ENCODE assay signal across 8 mouse cellular contexts in genomic region chr6:121210149-121210925, GRCm38 (mm10). TPM values are rescaled to one million over a fixed set of nuclear protein-coding genes. Genes with fewer than 3 reads are reported as not detected.
DNase-seq lines count a peak whose midpoint lies in the region; ATAC-seq and TF ChIP-seq lines count a peak whose summit lies in the region.

Tuba8 (plus strand) TSS chr6:121210696.

- peaks cover 16% of the 10 kb centered on the region for H3K4me1 ChIP-seq in hindbrain, embryonic 12.5 days
- H3K4me1 ChIP-seq in lung, embryonic 16.5 days (replicated peaks; ENCODE audit: control insufficient read depth, insufficient read depth, low read length), result peaks cover 19% of the 10 kb centered on the region
- H3K4me1 ChIP-seq in olfactory bulb, adult 2 months (ENCODE audit: control insufficient read depth, insufficient read depth, low read length), result peaks cover 29% of the 10 kb centered on the region

- H3K27me3 ChIP-seq in hindbrain, embryonic 12.5 days, result peaks cover 34% of the 10 kb centered on the region
- H3K27me3 ChIP-seq in lung, embryonic 16.5 days (ENCODE audit: control insufficient read depth, insufficient read depth, low read depth, low read length), result peaks cover 7% of the 10 kb centered on the region

- H3K9me3 ChIP-seq in hindbrain, embryonic 12.5 days (replicated peaks), result 0 out of 2 replicates have a peak, but pooled peaks cover 2% of the 10 kb centered on the region
- H3K9me3 ChIP-seq in lung, embryonic 16.5 days (ENCODE audit: control insufficient read depth, low read length), result no peaks in the 10 kb centered on the region

- H3K9ac ChIP-seq in hindbrain, embryonic 12.5 days, result peak within 1 kb of the TSS; percentile 59
- peak within 1 kb of the TSS; percentile 51 for H3K9ac ChIP-seq in lung, embryonic 16.5 days (ENCODE audit: low read length)

- no peaks in the 10 kb centered on the region for H3K36me3 ChIP-seq in hindbrain, embryonic 12.5 days
- no peaks in the 10 kb centered on the region for H3K36me3 ChIP-seq in lung, embryonic 16.5 days (ENCODE audit: control insufficient read depth, insufficient read depth, low read length)

- DNase-seq in T-cell, adult 2 months (ENCODE audit: low spot score), result peak; percentile 21
- peak; percentile 65 to 69 for DNase-seq in cerebellum, postnatal 25 days
- DNase-seq in frontal cortex, postnatal 36 days (ENCODE audit: low spot score in 2 of 2), result peak; percentile 65 to 71
- peak; percentile 21 to 33 for DNase-seq in layer of hippocampus, postnatal 14 days (ENCODE audit: low spot score in 2 of 2)
- DNase-seq in thymus, postnatal 25 days, result peak; percentile 61

- peak; percentile 77 for TF ChIP-seq POLR2A in olfactory bulb, adult 2 months (IDR thresholded peaks at IDR 0.05; ENCODE audit: insufficient read depth, low read depth, low read length)

- ATAC-seq in hindbrain, embryonic 12.5 days (ENCODE audit: low FRiP score), result peak; percentile 78
- peak; percentile 65 for ATAC-seq in lung, embryonic 16.5 days (ENCODE audit: low read depth)

- H3K27ac ChIP-seq in hindbrain, embryonic 12.5 days, result no peak within 1 kb of the TSS
- peak within 1 kb of the TSS; percentile 53 for H3K27ac ChIP-seq in lung, embryonic 16.5 days (ENCODE audit: low read length)
- peak within 1 kb of the TSS; percentile 93 for H3K27ac ChIP-seq in olfactory bulb, adult 2 months (ENCODE audit: insufficient read depth, low read depth, low read length)

- TF ChIP-seq CTCF in olfactory bulb, adult 2 months (IDR thresholded peaks at IDR 0.05; ENCODE audit: insufficient read depth, low read depth, low read length), result no peak

- peak within 1 kb of the TSS; percentile 93 for H3K4me2 ChIP-seq in hindbrain, embryonic 12.5 days (replicated peaks)
- peak within 1 kb of the TSS; percentile 54 for H3K4me2 ChIP-seq in lung, embryonic 16.5 days (ENCODE audit: low read depth, low read length)

- WGBS in hindbrain, embryonic 12.5 days, result 5% methylated on average over 30 of the region's 30 CpGs
- WGBS in lung, embryonic 16.5 days, result 6% methylated on average over 30 of the region's 30 CpGs
- WGBS in olfactory bulb, adult 2 months, result 2% methylated on average over 30 of the region's 30 CpGs

- peak within 1 kb of the TSS; percentile 44 for H3K4me3 ChIP-seq in hindbrain, embryonic 12.5 days
- peak within 1 kb of the TSS; percentile 43 for H3K4me3 ChIP-seq in lung, embryonic 16.5 days (ENCODE audit: low read length)
- H3K4me3 ChIP-seq in olfactory bulb, adult 2 months (ENCODE audit: insufficient read depth, low read depth, low read length), result peak within 1 kb of the TSS; percentile 78

RNA-seq across cellular contexts. Expression of gene Tuba8, which starts in this region (rescaled TPM):
- polyA plus RNA-seq in hindbrain, embryonic 12.5 days (2016; fragmentation: Nextera tagmentation; extraction: Ambion mirVana), result 0.21 and 0.23 TPM in 2 replicates
- total RNA-seq in layer of hippocampus, postnatal 14 days (2021), result 1 to 10 TPM; 5.4 to 5.5 TPM
- 16.9 and 19.9 TPM in 2 replicates for polyA plus RNA-seq in lung, embryonic 16.5 days (2015; fragmentation: Nextera tagmentation; extraction: Ambion mirVana)
- polyA plus RNA-seq in olfactory bulb, adult 2 months (2012; ENCODE audit: insufficient read depth, insufficient read length, low replicate concordance, missing spikeins), result not detected in 2 replicates

Comparison
In these comparisons a context has a peak if more than half of its experiments do, and no peak if none do; other contexts are left out.
1. Peak in ATAC-seq, H3K4me3 ChIP-seq, H3K9ac ChIP-seq and H3K4me2 ChIP-seq in hindbrain, embryonic 12.5 days; RNA of the gene not detected or under 1 TPM.